Mouse (Mus musculus): ENCODE data around the gene A630076J17Rik. TPM values are rescaled to one million over a fixed set of nuclear protein-coding genes. Genes with fewer than 3 reads are reported as not detected.
A peak's percentile ranks its signal among the peaks of the same experiment; 100 is the strongest.

Gene A630076J17Rik
- polyA plus RNA-seq, 1 experiment from 2014 or later = not detected

- H3K4me1 ChIP-seq (replicated peaks; ENCODE audit: control insufficient read depth, insufficient read depth, low read length) = peaks cover 17% of the 10 kb centered on the region
- H3K36me3 ChIP-seq (ENCODE audit: control insufficient read depth, insufficient read depth) = peaks cover 11% of the 10 kb centered on the region
- peak within 1 kb of the TSS; percentile 83 for H3K9ac ChIP-seq (replicated peaks; ENCODE audit: low read depth, low read length)
- H3K9me3 ChIP-seq (ENCODE audit: control insufficient read depth, low read length) = no peaks in the 10 kb centered on the region
- H3K4me3 ChIP-seq (replicated peaks; ENCODE audit: low read length) = peak within 1 kb of the TSS; percentile 94
- peak within 1 kb of the TSS; percentile 92 for H3K4me2 ChIP-seq (ENCODE audit: low read length)
- ATAC-seq = peak; percentile 88
- no peak within 1 kb of the TSS for H3K27ac ChIP-seq (ENCODE audit: low read length)
- 2% methylated on average over 43 of the region's 43 CpGs for WGBS
- no peaks in the 10 kb centered on the region for H3K27me3 ChIP-seq (replicated peaks; ENCODE audit: control insufficient read depth, insufficient read depth, low read length)
Observed at GRCm38 (mm10) chr3:107278479-107279269, 48.3 kb downstream of the A630076J17Rik start, which contains the start of gene Lamtor5. TSS of gene Lamtor5 (plus strand) at chr3:107278858.

Other genes starting within 250 kb of the A630076J17Rik start
- 14.7 and 15.7 TPM in 2 replicates for gene Kcna3, start 194.4 kb upstream of the A630076J17Rik start, polyA plus RNA-seq (2015; fragmentation: Nextera tagmentation; extraction: Ambion mirVana)
- 0.72 and 0.94 TPM in 2 replicates for gene Kcna2, start 129.5 kb upstream of the A630076J17Rik start, polyA plus RNA-seq (2015; fragmentation: Nextera tagmentation; extraction: Ambion mirVana)
- not detected in 2 replicates for gene Kcna10, start 47.6 kb upstream of the A630076J17Rik start, polyA plus RNA-seq (2015; fragmentation: Nextera tagmentation; extraction: Ambion mirVana)
- gene Cym, start 8.9 kb upstream of the A630076J17Rik start, polyA plus RNA-seq (2015; fragmentation: Nextera tagmentation; extraction: Ambion mirVana) = not detected in 2 replicates
- gene Prok1, start 9.1 kb downstream of the A630076J17Rik start, polyA plus RNA-seq (2015; fragmentation: Nextera tagmentation; extraction: Ambion mirVana) = 0.19 TPM in 1 of 2 replicates, not detected in the other
- 208 and 220 TPM in 2 replicates for gene Lamtor5, start 48.2 kb downstream of the A630076J17Rik start, polyA plus RNA-seq (2015; fragmentation: Nextera tagmentation; extraction: Ambion mirVana)
- 2.4 and 2.8 TPM in 2 replicates for gene Slc16a4, start 60.6 kb downstream of the A630076J17Rik start, polyA plus RNA-seq (2015; fragmentation: Nextera tagmentation; extraction: Ambion mirVana)
- 9.3 and 10.4 TPM in 2 replicates for gene Rbm15, start 103.1 kb downstream of the A630076J17Rik start, polyA plus RNA-seq (2015; fragmentation: Nextera tagmentation; extraction: Ambion mirVana)
- 1.7 and 2.3 TPM in 2 replicates for gene Kcnc4, start 228.9 kb downstream of the A630076J17Rik start, polyA plus RNA-seq (2015; fragmentation: Nextera tagmentation; extraction: Ambion mirVana)